Mouse (Mus musculus) intestine, postnatal 0 days (tissue): ENCODE results near the gene Bpi. TPM values are rescaled to one million over a fixed set of nuclear protein-coding genes. Genes with fewer than 3 reads are reported as not detected.

Source experiments
- ATAC-seq: fragments of 200-750 bp; cut with Nextera tagmentation; 2 replicates; pipeline ENCODE4 v1.8.0; 2017; ENCODE audit warnings: mild to moderate bottlenecking, moderate TSS enrichment, moderate library complexity
- H3K27ac ChIP-seq: fragments of 300-500 bp; sonication (generic); 2 replicates; pipeline ENCODE4 v1.5.1; 2014; ENCODE audit warnings: mild to moderate bottlenecking, low read depth, low read length, moderate library complexity
- H3K27me3 ChIP-seq: fragments of 300-500 bp; sonication (generic); replicated peaks from 2 replicates; pipeline ENCODE4 v1.6.1; 2014; ENCODE audit warnings: low read length, mixed read lengths; ENCODE audit not compliant: control insufficient read depth, insufficient read depth
- H3K36me3 ChIP-seq: fragments of 300-500 bp; sonication (generic); 2 replicates; pipeline ENCODE4 v1.6.1; 2014; ENCODE audit warnings: mild to moderate bottlenecking, moderate library complexity; ENCODE audit not compliant: control insufficient read depth, insufficient read depth
- H3K4me1 ChIP-seq: fragments of 300-500 bp; sonication (generic); replicated peaks from 2 replicates; pipeline ENCODE4 v1.6.1; 2014; ENCODE audit warnings: antibody characterized with exemption, low read length, mixed read lengths; ENCODE audit not compliant: control insufficient read depth, insufficient read depth
- H3K4me2 ChIP-seq: fragments of 300-500 bp; sonication (generic); replicated peaks from 2 replicates; pipeline ENCODE4 v1.6.1; 2014; ENCODE audit warnings: low read depth, mild to moderate bottlenecking, moderate library complexity
- H3K4me3 ChIP-seq: fragments of 300-500 bp; sonication (generic); 2 replicates; pipeline ENCODE4 v1.5.1; 2014; ENCODE audit warnings: low read depth, low read length
- H3K9ac ChIP-seq: fragments of 300-500 bp; sonication (generic); 2 replicates; pipeline ENCODE4 v1.6.1; 2014; ENCODE audit warnings: mild to moderate bottlenecking, low read depth, low read length
- H3K9me3 ChIP-seq: fragments of 300-500 bp; sonication (generic); 2 replicates; pipeline ENCODE4 v1.6.1; 2016; ENCODE audit warnings: mixed run types; ENCODE audit not compliant: control insufficient read depth
- CTCF ChIP-seq: sonication (generic); IDR thresholded peaks from 2 replicates; pipeline ENCODE4 v1.5.1; 2016; ENCODE audit warnings: low read depth, mild to moderate bottlenecking, control low read depth, antibody characterized with exemption, moderate library complexity
- WGBS: fragments of 180-500 bp; shearing (Covaris S2); extraction: QIAGEN DNeasy Blood & Tissue Kit; methylation state at CpG from one replicate; pipeline ENCODE4 v1.1.7; 2014; 5-methylcytosine and 5-hydroxymethylcytosine counted together
- polyA plus RNA-seq: library from polyadenylated mRNA; unstranded; fragments of >200 nt; fragmentation: Nextera tagmentation; extraction: Ambion mirVana; gene quantifications from 2 replicates; pipeline ENCODE4 v1.2.1, GENCODE M21; 2015

Gene Bpi
- polyA plus RNA-seq, 1 experiment from 2014 or later, result not detected

DNA sequence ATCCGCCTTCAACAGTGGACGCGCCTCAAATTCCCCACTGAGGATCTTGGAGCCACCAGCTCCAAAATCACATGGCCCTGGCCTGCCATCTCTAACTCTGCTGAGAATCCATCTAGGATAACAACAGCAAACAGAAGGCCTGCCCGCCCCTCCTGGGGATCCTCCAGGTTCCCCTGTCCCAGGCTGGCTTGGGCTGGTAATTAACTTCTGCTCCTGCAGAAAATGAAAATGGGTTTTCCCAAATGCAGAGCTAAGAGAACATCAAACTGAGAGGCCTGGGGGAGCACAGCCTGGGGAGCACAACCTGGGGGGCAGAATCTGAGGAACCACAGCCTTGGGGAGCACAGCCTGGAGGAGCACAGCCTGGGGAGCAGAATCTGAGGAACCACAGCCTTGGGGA, 21.8 kb downstream of the Bpi start:
- Histone ChIP-seq H3K4me1 (no peaks in the 10 kb centered on the region), H3K27ac (no peak overlapping the region), H3K27me3 (no peaks in the 10 kb centered on the region), H3K4me2 (no peak overlapping the region), H3K9me3 (no peaks in the 10 kb centered on the region), H3K9ac (no peak overlapping the region), H3K4me3 (no peak overlapping the region), H3K36me3 (no peaks in the 10 kb centered on the region)
- no peak for ATAC-seq
- no peak for TF ChIP-seq CTCF
- 77% methylated on average over 4 of the region's 4 CpGs for WGBS

DNA sequence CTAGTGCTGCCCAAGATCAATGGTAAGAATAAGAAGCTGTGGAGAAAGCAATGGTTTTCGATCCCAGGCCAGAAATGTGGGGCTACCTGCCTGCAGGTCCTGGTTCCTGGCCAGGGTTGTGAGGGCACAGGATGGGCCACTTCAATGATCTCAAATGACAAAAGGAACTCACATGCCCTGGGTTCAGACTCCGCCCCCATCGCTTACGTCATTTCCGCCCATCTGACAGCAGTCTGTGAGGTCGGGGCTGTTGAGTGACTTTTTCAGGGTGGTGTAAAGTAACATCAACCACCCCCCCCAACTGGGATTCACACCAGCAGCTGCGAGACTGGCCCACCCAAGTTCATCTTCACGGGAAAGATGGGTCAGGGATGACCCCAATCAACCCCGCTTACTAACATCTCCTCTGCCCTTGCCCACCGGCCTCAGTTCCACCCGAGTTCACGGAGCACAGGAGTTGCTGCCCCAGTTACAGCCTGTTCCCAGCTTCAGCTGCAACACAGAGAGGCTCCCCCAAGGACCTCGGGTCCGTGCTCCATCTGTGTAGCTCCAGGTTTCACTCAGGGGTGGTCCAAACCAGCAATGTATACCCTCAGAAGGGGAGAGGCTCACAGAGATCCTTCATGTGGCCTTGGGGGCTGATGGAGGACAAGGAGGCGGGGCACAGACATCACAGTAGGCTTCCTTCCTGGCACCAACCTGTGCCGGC, 23.8 kb downstream of the Bpi start:
- Histone ChIP-seq H3K9ac (no peak overlapping the region), H3K4me3 (no peak overlapping the region), H3K27ac (no peak overlapping the region), H3K36me3 (no peaks in the 10 kb centered on the region), H3K4me2 (no peak overlapping the region), H3K9me3 (no peaks in the 10 kb centered on the region), H3K27me3 (no peaks in the 10 kb centered on the region), H3K4me1 (no peaks in the 10 kb centered on the region)
- WGBS, result 60% methylated on average over 16 of the region's 16 CpGs
- no peak for ATAC-seq
- TF ChIP-seq CTCF, result no peak

DNA sequence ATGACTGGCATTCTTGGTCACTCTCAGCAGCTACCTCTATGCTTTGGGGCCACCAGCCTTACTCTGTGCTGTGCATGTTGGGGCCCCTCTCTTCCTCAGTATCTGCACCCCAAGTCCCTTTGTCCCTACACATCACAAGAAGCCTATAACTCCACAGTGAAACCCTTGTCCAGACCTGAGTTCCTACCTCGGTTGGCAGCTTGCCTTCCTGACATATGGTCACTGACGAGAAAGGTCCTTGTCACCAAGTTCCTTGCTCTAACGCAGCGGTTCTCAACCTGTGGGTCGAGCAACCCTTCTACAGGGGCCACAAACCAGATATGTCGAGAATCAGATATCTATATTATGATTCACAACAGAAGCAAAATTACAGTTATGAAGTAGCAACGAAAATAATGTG, 25.2 kb downstream of the Bpi start:
- no peak overlapping the region for H3K4me3 ChIP-seq
- H3K27me3 ChIP-seq, result no peaks in the 10 kb centered on the region
- no peaks in the 10 kb centered on the region for H3K9me3 ChIP-seq
- no peak overlapping the region for H3K27ac ChIP-seq
- H3K36me3 ChIP-seq, result no peaks in the 10 kb centered on the region
- ATAC-seq, result no peak
- TF ChIP-seq CTCF, result no peak
- H3K4me1 ChIP-seq, result no peaks in the 10 kb centered on the region
- WGBS, result 81% methylated on average over 7 of the region's 7 CpGs
- no peak overlapping the region for H3K4me2 ChIP-seq
- no peak overlapping the region for H3K9ac ChIP-seq

DNA sequence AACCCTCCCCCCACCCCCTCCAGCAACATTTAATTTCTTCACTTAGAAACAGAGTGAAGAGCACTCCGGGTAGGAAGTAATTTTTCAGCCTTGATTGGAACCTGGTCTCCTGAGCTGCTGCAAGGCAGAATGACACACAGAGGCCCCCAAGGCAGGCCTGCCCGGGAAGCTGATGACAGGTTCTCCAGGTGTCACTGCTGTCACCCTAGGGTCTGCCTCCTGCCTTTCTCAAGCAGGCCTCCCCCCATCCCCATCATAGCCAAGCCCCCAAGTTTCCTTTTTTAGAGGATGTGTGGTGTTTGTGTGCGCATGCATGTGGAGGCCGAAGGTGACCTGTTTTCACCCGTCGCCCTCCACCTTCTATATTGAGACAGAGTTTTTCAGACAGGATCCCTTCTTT, 25.9 kb downstream of the Bpi start:
- WGBS, result 80% methylated on average over 6 of the region's 6 CpGs
- Histone ChIP-seq H3K9ac (no peak overlapping the region), H3K27ac (no peak overlapping the region), H3K4me1 (no peaks in the 10 kb centered on the region), H3K9me3 (no peaks in the 10 kb centered on the region), H3K4me3 (no peak overlapping the region), H3K27me3 (no peaks in the 10 kb centered on the region), H3K36me3 (no peaks in the 10 kb centered on the region), H3K4me2 (no peak overlapping the region)
- no peak for ATAC-seq
- no peak for TF ChIP-seq CTCF

DNA sequence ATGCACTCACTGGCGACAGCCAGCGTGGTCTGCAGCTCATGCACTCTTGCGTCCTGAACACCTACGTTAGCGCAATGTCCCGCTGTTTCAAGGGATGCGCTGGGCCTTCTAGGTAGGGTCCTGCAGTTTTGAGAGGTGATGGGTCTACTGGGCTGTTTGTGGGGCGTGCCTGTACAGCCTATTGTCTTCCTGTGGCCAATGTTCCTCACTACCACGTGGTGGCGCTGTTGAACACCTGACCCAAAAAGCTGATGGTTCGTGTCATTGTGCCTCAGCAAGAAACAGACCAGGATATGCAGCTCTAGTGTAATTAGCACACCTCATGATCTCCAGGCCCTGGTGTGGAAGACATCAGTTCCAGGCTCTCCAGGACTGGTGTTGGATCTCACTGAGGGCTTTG, 26.7 kb downstream of the Bpi start:
- H3K36me3 ChIP-seq, result no peaks in the 10 kb centered on the region
- H3K9ac ChIP-seq, result no peak overlapping the region
- no peaks in the 10 kb centered on the region for H3K4me1 ChIP-seq
- no peaks in the 10 kb centered on the region for H3K27me3 ChIP-seq
- no peak overlapping the region for H3K4me3 ChIP-seq
- no peak overlapping the region for H3K4me2 ChIP-seq
- no peak overlapping the region for H3K27ac ChIP-seq
- H3K9me3 ChIP-seq, result no peaks in the 10 kb centered on the region
- ATAC-seq, result 0 out of 2 replicates have a peak, but pooled peaks have one; percentile 6
- 21% methylated on average over 11 of the region's 11 CpGs for WGBS
- peak; percentile 89 for TF ChIP-seq CTCF

DNA sequence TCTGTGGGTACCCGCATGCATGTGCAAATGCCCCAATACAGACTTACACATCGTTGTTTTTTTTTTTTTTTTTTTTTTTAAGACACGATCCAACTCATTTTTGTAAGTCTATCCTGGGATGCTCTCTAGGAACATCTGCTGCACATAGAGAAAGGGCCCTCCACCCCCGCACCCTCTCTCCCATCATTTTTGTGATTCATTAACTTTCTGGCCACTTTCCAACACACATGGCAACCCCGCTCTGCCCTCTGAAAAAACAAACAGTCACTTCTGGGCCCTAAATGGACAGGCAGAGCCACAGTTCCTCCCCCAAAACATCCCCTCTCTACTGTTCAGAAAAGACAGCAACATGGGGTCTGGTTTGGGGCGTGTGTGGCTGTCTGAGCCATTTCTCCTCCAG, 27.8 kb downstream of the Bpi start:
- H3K9me3 ChIP-seq, result no peaks in the 10 kb centered on the region
- no peaks in the 10 kb centered on the region for H3K36me3 ChIP-seq
- H3K9ac ChIP-seq, result no peak overlapping the region
- H3K27ac ChIP-seq, result no peak overlapping the region
- TF ChIP-seq CTCF, result no peak
- WGBS, result 63% methylated on average over 6 of the region's 6 CpGs
- no peak overlapping the region for H3K4me2 ChIP-seq
- H3K4me3 ChIP-seq, result no peak overlapping the region
- no peaks in the 10 kb centered on the region for H3K4me1 ChIP-seq
- ATAC-seq, result no peak
- H3K27me3 ChIP-seq, result no peaks in the 10 kb centered on the region
